Mouse (Mus musculus) E14TG2a.4 (cell line): ENCODE results near the gene Cdsn.

Experiments
- CTCF ChIP-seq: conservative IDR thresholded peaks from 2 replicates; pipeline ENCODE4 v1.5.1; 2014; ENCODE audit warnings: low read length
- NANOG ChIP-seq: IDR thresholded peaks from 2 replicates; pipeline ENCODE4 v1.6.1; 2014; ENCODE audit warnings: borderline replicate concordance, low read length, mixed read lengths
- POU5F1 ChIP-seq: IDR thresholded peaks from 2 replicates; pipeline ENCODE4 v1.6.1; 2014; ENCODE audit warnings: low read length, borderline replicate concordance

DNA sequence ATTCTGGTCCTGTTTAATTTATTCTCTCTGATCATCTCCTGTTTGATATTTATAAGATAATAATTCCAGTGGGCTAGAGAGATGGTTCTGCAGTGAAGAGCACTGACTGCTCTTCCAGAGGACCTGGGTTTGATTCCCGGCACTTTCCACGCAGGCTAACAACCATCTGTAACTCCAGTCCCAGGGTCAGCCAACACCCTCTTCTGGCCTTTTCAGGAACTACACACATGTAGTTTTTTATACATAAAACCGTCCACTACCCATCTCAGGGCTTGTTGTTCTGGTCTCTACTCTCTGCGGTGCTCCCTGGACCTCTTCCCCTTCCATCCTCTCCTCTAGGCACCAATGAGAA lies 1.8 kb upstream of the Cdsn start:
- TF ChIP-seq CTCF: 0 out of 2 replicates have a peak, but pooled peaks have one; percentile 26
- no peak for TF ChIP-seq POU5F1
- no peak for TF ChIP-seq NANOG
